ENCODE assay signal across 32 mouse cellular contexts in genomic region chr11:68440100-68440499, GRCm38 (mm10). TPM values are rescaled to one million over a fixed set of nuclear protein-coding genes. Genes with fewer than 3 reads are reported as not detected.
DNase-seq lines count a peak whose midpoint lies in the region; ATAC-seq and TF ChIP-seq lines count a peak whose summit lies in the region.
"Had no signal": no experiment of that assay in that cellular context is flagged by ENCODE, and none has a peak within 500 bp of the region (broad histone marks: within the 10 kb centered on the region; RNA-seq: fewer than 3 reads in every experiment).

No protein-coding gene starts in this region.

- no peak for ATAC-seq in lung, postnatal 0 days
- peak; percentile 63 for ATAC-seq in megakaryocyte, adult 5-6 weeks (ENCODE audit: poor library complexity, severe bottlenecking)
- peak; percentile 89 for ATAC-seq in neutrophil, adult 5-6 weeks (ENCODE audit: extremely low read depth, insufficient number of reproducible peaks, low FRiP score, poor library complexity, severe bottlenecking)
- ATAC-seq in hindbrain, embryonic 16.5 days, result no peak
- no peak for ATAC-seq in forebrain, embryonic 15.5 days (replicated peaks)
- ATAC-seq: forebrain, embryonic 16.5 days; hindbrain, postnatal 0 days; inflammation-experienced regulatory T-cells, adult 6 months; intestine, embryonic 16.5 days; Patski had no signal

- H3K27me3 ChIP-seq in lung, postnatal 0 days (replicated peaks; ENCODE audit: insufficient read depth, low read length), result no peaks in the 10 kb centered on the region
- H3K27me3 ChIP-seq in hindbrain, embryonic 16.5 days (replicated peaks; ENCODE audit: control insufficient read depth, insufficient read depth, low read length), result no peaks in the 10 kb centered on the region
- H3K27me3 ChIP-seq in forebrain, embryonic 15.5 days, result 0 out of 2 replicates have a peak, but pooled peaks cover 3% of the 10 kb centered on the region
- H3K27me3 ChIP-seq: CH12.LX, Patski had no signal

- H3K27ac ChIP-seq in lung, postnatal 0 days (ENCODE audit: low read length), result no peak overlapping the region
- no peak overlapping the region for H3K27ac ChIP-seq in hindbrain, embryonic 16.5 days (ENCODE audit: low read depth, low read length)
- no peak overlapping the region for H3K27ac ChIP-seq in forebrain, embryonic 15.5 days (replicated peaks)
- H3K27ac ChIP-seq: embryonic facial prominence, embryonic 10.5 days; embryonic facial prominence, embryonic 13.5 days; forebrain, embryonic 12.5 days; gastrocnemius, adult 2 months; heart, adult 2 months; heart, embryonic 10.5 days; heart, embryonic 13.5 days; hindbrain, embryonic 10.5 days; hindbrain, embryonic 13.5 days; hindbrain, postnatal 0 days had no signal

- H3K9ac ChIP-seq in lung, postnatal 0 days (replicated peaks; ENCODE audit: low read depth), result no peak overlapping the region
- no peak overlapping the region for H3K9ac ChIP-seq in hindbrain, embryonic 16.5 days (ENCODE audit: low read depth, low read length)
- no peak overlapping the region for H3K9ac ChIP-seq in forebrain, embryonic 15.5 days (replicated peaks)
- H3K9ac ChIP-seq: embryonic facial prominence, embryonic 13.5 days; forebrain, embryonic 12.5 days; heart, embryonic 13.5 days; hindbrain, embryonic 13.5 days had no signal

- TF ChIP-seq CTCF in lung, postnatal 0 days (IDR thresholded peaks at IDR 0.05), result no peak
- no peak for TF ChIP-seq CTCF in lung, adult 2 months (IDR thresholded peaks at IDR 0.05; ENCODE audit: insufficient read depth, low read length)

- no peak for TF ChIP-seq POLR2A in lung, adult 2 months (IDR thresholded peaks at IDR 0.05; ENCODE audit: borderline replicate concordance, extremely low read depth, low read depth, low read length)

- no peaks in the 10 kb centered on the region for H3K4me1 ChIP-seq in lung, postnatal 0 days (ENCODE audit: insufficient read depth, low read depth, low read length)
- H3K4me1 ChIP-seq in lung, adult 2 months (ENCODE audit: control insufficient read depth, insufficient read depth, low read length), result no peaks in the 10 kb centered on the region
- no peaks in the 10 kb centered on the region for H3K4me1 ChIP-seq in hindbrain, embryonic 16.5 days (ENCODE audit: control insufficient read depth, insufficient read depth, low read depth, low read length)
- no peaks in the 10 kb centered on the region for H3K4me1 ChIP-seq in forebrain, embryonic 15.5 days
- H3K4me1 ChIP-seq: embryonic facial prominence, embryonic 13.5 days; forebrain, embryonic 12.5 days; heart, embryonic 10.5 days; heart, embryonic 13.5 days; hindbrain, embryonic 13.5 days had no signal

- no peak for TF ChIP-seq EP300 in lung, postnatal 0 days (IDR thresholded peaks at IDR 0.05)

- peak; percentile 25 for DNase-seq in lung, postnatal 0 days (ENCODE audit: low spot score)
- DNase-seq in lung, adult 2 months, result no peak
- DNase-seq: adrenal gland, postnatal 10 days; adrenal gland, postnatal 36 days; B cell, adult 2 months; cerebellum, adult 11-12 months; cerebellum, adult 8-10 months; cerebellum, postnatal 10 days; cerebellum, postnatal 36 days; embryo, embryonic 11 days; gastrocnemius, adult 2 months; gastrocnemius, postnatal 14 days; heart, adult 2 months had no signal

- H3K4me2 ChIP-seq in lung, postnatal 0 days (replicated peaks; ENCODE audit: low read depth, low read length), result no peak overlapping the region
- H3K4me2 ChIP-seq in hindbrain, embryonic 16.5 days (ENCODE audit: low read length), result no peak overlapping the region
- H3K4me2 ChIP-seq in forebrain, embryonic 15.5 days (replicated peaks), result no peak overlapping the region
- H3K4me2 ChIP-seq: embryonic facial prominence, embryonic 13.5 days; forebrain, embryonic 12.5 days; heart, embryonic 13.5 days; hindbrain, embryonic 13.5 days had no signal

- whole genome bisulfite sequencing in lung, postnatal 0 days, result 73% methylated on average over 9 of the region's 9 CpGs
- 73% methylated on average over 9 of the region's 9 CpGs for WGBS in lung, adult 2 months
- 82% methylated on average over 9 of the region's 9 CpGs for WGBS in hindbrain, embryonic 16.5 days
- WGBS in forebrain, embryonic 15.5 days, result 85% methylated on average over 9 of the region's 9 CpGs

- no peak overlapping the region for H3K4me3 ChIP-seq in lung, postnatal 0 days (ENCODE audit: low read depth, low read length)
- no peak overlapping the region for H3K4me3 ChIP-seq in lung, adult 2 months (replicated peaks; ENCODE audit: extremely low read depth, low read depth, low read length)
- H3K4me3 ChIP-seq in hindbrain, embryonic 16.5 days (ENCODE audit: low read length), result no peak overlapping the region
- H3K4me3 ChIP-seq in forebrain, embryonic 15.5 days, result no peak overlapping the region
- H3K4me3 ChIP-seq: embryonic facial prominence, embryonic 10.5 days; embryonic facial prominence, embryonic 13.5 days; erythroblast, embryonic 14.5 days; forebrain, embryonic 12.5 days; gastrocnemius, adult 2 months; heart, adult 2 months; heart, embryonic 10.5 days; heart, embryonic 13.5 days; hindbrain, embryonic 10.5 days; hindbrain, embryonic 13.5 days had no signal

- H3K9me3 ChIP-seq in lung, postnatal 0 days (ENCODE audit: low read length), result no peaks in the 10 kb centered on the region
- no peaks in the 10 kb centered on the region for H3K9me3 ChIP-seq in hindbrain, embryonic 16.5 days (ENCODE audit: control insufficient read depth, low read length)
- H3K9me3 ChIP-seq in forebrain, embryonic 15.5 days, result no peaks in the 10 kb centered on the region
- H3K9me3 ChIP-seq: embryonic facial prominence, embryonic 10.5 days; embryonic facial prominence, embryonic 13.5 days; forebrain, embryonic 12.5 days; G1E; heart, embryonic 10.5 days; hindbrain, embryonic 10.5 days had no signal

- no peaks in the 10 kb centered on the region for H3K36me3 ChIP-seq in lung, postnatal 0 days (ENCODE audit: insufficient read depth, low read length)
- no peaks in the 10 kb centered on the region for H3K36me3 ChIP-seq in hindbrain, embryonic 16.5 days (ENCODE audit: control insufficient read depth, insufficient read depth, low read length)
- no peaks in the 10 kb centered on the region for H3K36me3 ChIP-seq in forebrain, embryonic 15.5 days
- H3K36me3 ChIP-seq: embryonic facial prominence, embryonic 10.5 days; embryonic facial prominence, embryonic 13.5 days; forebrain, embryonic 12.5 days; G1E; heart, embryonic 10.5 days; heart, embryonic 13.5 days; hindbrain, embryonic 10.5 days; hindbrain, embryonic 13.5 days had no signal

RNA-seq across cellular contexts. Expression of gene Pik3r5, which starts 8.2 kb away (rescaled TPM):
- polyA plus RNA-seq in lung, postnatal 0 days (2015; fragmentation: Nextera tagmentation; extraction: Ambion mirVana), result 1.1 and 1.2 TPM in 2 replicates
- polyA plus RNA-seq in lung, adult 2 months (2012; rRNA removed), result 10.8 and 11.7 TPM in 2 replicates
- total RNA-seq in megakaryocyte, adult 5-6 weeks (2015), result 55.3 and 61.8 TPM in 2 replicates
- 37.0 and 40.8 TPM in 2 replicates for total RNA-seq in megakaryocyte, adult 5-6 weeks (2017)
- total RNA-seq in neutrophil, adult 5-6 weeks (2017), result 108 TPM in 2 replicates
- polyA plus RNA-seq in hindbrain, embryonic 16.5 days (2015; fragmentation: Nextera tagmentation; extraction: Ambion mirVana), result 0.26 and 0.44 TPM in 2 replicates
- 0.11 and 0.20 TPM in 2 replicates for polyA plus RNA-seq in forebrain, embryonic 15.5 days (2015; fragmentation: Nextera tagmentation; extraction: Ambion mirVana)

RNA-seq across cellular contexts. Expression of gene Ntn1, which starts 39.5 kb away (rescaled TPM):
- 7.0 and 7.2 TPM in 2 replicates for polyA plus RNA-seq in lung, postnatal 0 days (2015; fragmentation: Nextera tagmentation; extraction: Ambion mirVana)
- polyA plus RNA-seq in lung, adult 2 months (2012; rRNA removed), result 58.8 and 65.7 TPM in 2 replicates
- total RNA-seq in megakaryocyte, adult 5-6 weeks (2015), result not detected in 2 replicates
- total RNA-seq in megakaryocyte, adult 5-6 weeks (2017), result 0.08 TPM in 1 of 2 replicates, not detected in the other
- total RNA-seq in neutrophil, adult 5-6 weeks (2017), result not detected in 2 replicates
- polyA plus RNA-seq in hindbrain, embryonic 16.5 days (2015; fragmentation: Nextera tagmentation; extraction: Ambion mirVana), result 13.3 and 21.7 TPM in 2 replicates
- 6.7 and 8.1 TPM in 2 replicates for polyA plus RNA-seq in forebrain, embryonic 15.5 days (2015; fragmentation: Nextera tagmentation; extraction: Ambion mirVana)
- polyA plus RNA-seq: erythroblast, embryonic 14.5 days; G1E had no signal

Comparison
In these comparisons a context has a peak if more than half of its experiments do, and no peak if none do; other contexts are left out.
1. ATAC-seq: peak in megakaryocyte, adult 5-6 weeks (single experiment) and neutrophil, adult 5-6 weeks (single experiment); none in lung, postnatal 0 days (single experiment), hindbrain, embryonic 16.5 days (single experiment) and forebrain, embryonic 15.5 days (single experiment).